Mouse (Mus musculus): ENCODE measurements around the gene Wee1. TPM values are rescaled to one million over a fixed set of nuclear protein-coding genes. Genes with fewer than 3 reads are reported as not detected.

The Wee1 gene
- 21.8 and 23.7 TPM in 2 replicates for polyA plus RNA-seq (2015; fragmentation: Nextera tagmentation; extraction: Ambion mirVana)

DNA sequence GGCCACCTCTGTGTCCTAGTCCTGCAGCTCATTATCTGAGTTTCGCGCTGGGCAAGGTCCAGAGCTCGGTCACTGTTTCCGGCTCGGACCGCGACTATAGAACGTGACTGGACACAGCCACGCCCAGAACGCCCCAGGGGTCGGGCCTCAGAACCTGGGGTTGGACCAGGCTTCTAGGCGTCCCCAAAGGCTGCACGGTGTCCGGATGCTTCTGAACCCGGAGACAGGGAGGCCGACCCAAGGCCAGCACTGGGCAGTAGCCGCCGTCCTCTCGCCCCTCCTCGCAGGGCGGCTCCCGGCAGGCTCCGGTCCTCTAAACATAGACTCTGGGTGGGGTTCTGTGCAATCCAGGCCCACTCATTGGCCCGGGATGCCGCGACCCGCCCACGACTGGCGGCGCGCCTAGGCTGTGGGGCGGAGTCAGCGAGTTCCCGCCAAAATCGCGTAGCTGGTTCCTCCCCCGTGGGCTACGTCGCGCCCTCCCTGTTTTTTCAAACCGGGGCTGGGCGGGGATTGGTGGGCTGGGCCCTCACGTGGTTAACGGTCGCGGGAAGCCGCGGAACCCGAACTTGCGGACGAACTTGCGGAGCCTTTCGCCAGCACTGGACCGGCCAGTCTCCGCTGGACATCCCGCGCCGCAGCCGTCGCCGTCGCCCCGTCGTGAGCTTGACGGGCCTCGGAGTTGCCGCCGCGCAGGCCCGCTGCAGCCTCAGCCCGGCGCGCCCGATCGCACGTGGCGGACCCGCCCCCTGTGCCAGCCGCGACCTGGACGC lies at the start of gene Wee1:
Wee1 (plus strand) TSS at position 531 of the 773 bp plus-strand sequence.
- peak within 1 kb of the TSS; percentile 99 for H3K9ac ChIP-seq
- no peaks in the 10 kb centered on the region for H3K27me3 ChIP-seq (replicated peaks)
- H3K9me3 ChIP-seq = no peaks in the 10 kb centered on the region
- H3K36me3 ChIP-seq = peaks cover 9% of the 10 kb centered on the region
- WGBS = under 1% methylated on average over 81 of the region's 81 CpGs
- peak within 1 kb of the TSS; percentile 98 for H3K27ac ChIP-seq (replicated peaks)
- H3K4me3 ChIP-seq = peak within 1 kb of the TSS; percentile 99
- peak; percentile 98 for ATAC-seq (ENCODE audit: extremely low read depth, insufficient number of reproducible peaks, low FRiP score, low TSS enrichment)
- peak within 1 kb of the TSS; percentile 85 for H3K4me2 ChIP-seq
- H3K4me1 ChIP-seq = peaks cover 57% of the 10 kb centered on the region

DNA sequence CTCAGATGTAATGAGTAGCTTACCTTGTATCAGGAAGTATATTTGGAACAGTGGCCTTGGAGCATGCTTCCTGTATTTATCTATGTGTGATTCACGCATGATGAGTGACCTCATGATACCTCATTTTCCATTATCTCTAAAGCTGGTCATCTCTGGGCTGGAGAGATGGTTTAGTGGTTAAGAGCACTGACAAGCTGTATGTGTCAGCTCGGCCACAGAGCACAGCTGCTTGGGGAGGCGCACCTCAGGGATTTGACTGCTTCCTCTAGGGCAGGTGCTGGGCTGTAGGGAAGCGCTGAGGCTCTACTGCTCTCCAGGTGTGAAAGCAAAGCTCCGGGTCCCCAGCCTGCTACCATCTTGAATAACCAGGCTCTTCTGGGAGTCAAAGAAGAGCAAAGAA lies 43.7 kb upstream of the Wee1 start:
- Histone ChIP-seq H3K36me3 (peaks cover 94% of the 10 kb centered on the region), H3K27me3 (replicated peaks) (no peaks in the 10 kb centered on the region), H3K27ac (replicated peaks) (no peak overlapping the region), H3K4me1 (no peaks in the 10 kb centered on the region), H3K9ac (no peak overlapping the region), H3K4me2 (no peak overlapping the region), H3K4me3 (no peak overlapping the region), H3K9me3 (no peaks in the 10 kb centered on the region)
- ATAC-seq (ENCODE audit: extremely low read depth, insufficient number of reproducible peaks, low FRiP score, low TSS enrichment) = no peak
- WGBS = 86% methylated on average over 5 of the region's 5 CpGs

DNA sequence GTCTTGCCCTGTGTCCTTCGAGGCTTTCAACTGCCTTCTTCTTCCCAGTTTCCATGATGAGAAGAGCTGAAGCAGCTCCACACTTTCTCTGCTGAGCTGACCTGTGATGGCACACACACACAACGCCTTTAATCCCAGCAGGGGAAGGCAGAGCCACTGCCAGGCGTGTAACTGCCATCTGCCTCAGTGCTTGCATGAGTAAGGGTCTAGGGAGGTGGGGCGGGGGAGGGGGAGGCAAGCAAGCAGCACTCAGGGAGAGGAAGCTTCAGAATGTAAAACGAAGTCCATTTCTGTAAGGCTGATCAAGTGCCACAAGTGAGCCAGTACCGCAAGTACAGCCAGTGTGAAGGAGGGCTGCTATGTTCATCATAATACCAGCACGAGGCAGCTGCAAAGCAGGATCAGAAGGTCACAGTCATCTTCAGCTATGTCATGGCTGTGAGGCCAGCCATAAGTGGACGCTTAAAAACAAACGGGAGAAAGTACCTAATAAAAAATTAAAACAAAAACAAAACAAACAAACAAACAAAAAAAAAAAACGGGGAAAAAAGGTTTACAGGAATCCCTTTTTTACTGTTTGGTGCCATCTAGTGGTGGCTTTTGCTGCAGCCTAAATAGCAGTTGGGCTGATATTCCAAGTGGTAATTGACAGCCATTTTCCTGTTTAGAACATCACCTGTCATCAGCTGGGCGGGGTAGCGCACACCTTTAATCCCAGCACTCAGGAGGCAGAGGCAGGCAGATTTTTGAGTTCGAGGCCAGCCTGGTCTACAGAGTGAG lies 38.3 kb upstream of the Wee1 start:
- Histone ChIP-seq H3K4me3 (no peak overlapping the region), H3K36me3 (peaks cover 100% of the 10 kb centered on the region), H3K9ac (no peak overlapping the region), H3K4me2 (no peak overlapping the region), H3K27ac (replicated peaks) (no peak overlapping the region), H3K4me1 (no peaks in the 10 kb centered on the region), H3K9me3 (no peaks in the 10 kb centered on the region), H3K27me3 (replicated peaks) (no peaks in the 10 kb centered on the region)
- WGBS = 64% methylated on average over 13 of the region's 13 CpGs
- no peak for ATAC-seq (ENCODE audit: extremely low read depth, insufficient number of reproducible peaks, low FRiP score, low TSS enrichment)

DNA sequence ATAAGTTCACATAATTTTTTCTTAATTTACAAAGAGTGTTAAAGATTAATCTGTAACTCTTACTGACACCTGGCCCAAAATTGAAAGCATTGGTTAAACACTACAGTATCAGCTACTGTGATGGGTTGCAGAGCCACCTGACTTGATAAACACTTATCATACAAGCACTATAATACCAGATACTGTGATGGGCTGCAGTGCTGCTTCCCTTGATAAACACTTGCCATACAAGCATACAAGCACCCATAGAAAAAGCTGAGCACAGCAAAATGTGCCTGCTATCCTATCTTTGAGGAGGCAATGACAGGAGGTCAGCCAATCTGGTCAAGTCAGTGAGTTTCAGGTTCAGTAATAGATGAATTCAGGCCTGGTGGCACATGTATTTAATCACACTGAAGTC lies 36.6 kb upstream of the Wee1 start:
- H3K27me3 ChIP-seq (replicated peaks) = no peaks in the 10 kb centered on the region
- H3K36me3 ChIP-seq = peaks cover 100% of the 10 kb centered on the region
- no peaks in the 10 kb centered on the region for H3K9me3 ChIP-seq
- no peak overlapping the region for H3K27ac ChIP-seq (replicated peaks)
- H3K4me3 ChIP-seq = no peak overlapping the region
- H3K9ac ChIP-seq = no peak overlapping the region
- H3K4me1 ChIP-seq = no peaks in the 10 kb centered on the region
- ATAC-seq (ENCODE audit: extremely low read depth, insufficient number of reproducible peaks, low FRiP score, low TSS enrichment) = no peak
- no peak overlapping the region for H3K4me2 ChIP-seq

DNA sequence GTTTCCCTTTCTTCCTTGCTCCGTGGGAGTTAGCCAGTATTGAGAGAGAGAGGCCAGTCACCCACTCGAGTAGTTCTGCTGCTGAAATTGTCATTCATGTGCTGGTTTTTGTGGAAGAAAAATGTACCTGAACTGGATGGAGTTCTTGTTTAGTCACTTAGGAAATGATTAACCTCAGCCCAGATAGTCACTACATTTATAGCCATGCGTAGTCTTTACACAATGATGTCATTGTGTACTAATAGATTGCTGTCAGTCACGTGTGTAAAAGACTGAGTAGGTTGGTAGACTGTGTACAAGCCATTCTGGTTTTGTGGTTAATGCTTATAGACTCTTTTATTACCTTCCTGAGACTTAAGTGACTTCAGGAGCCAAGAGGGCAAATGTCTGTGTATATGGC lies 33.9 kb upstream of the Wee1 start:
- Histone ChIP-seq H3K4me3 (no peak overlapping the region), H3K9me3 (no peaks in the 10 kb centered on the region), H3K9ac (no peak overlapping the region), H3K27me3 (replicated peaks) (no peaks in the 10 kb centered on the region), H3K4me1 (no peaks in the 10 kb centered on the region), H3K4me2 (no peak overlapping the region), H3K36me3 (peaks cover 100% of the 10 kb centered on the region), H3K27ac (replicated peaks) (no peak overlapping the region)
- whole genome bisulfite sequencing = 76% methylated on average over 4 of the region's 4 CpGs
- ATAC-seq (ENCODE audit: extremely low read depth, insufficient number of reproducible peaks, low FRiP score, low TSS enrichment) = no peak

DNA sequence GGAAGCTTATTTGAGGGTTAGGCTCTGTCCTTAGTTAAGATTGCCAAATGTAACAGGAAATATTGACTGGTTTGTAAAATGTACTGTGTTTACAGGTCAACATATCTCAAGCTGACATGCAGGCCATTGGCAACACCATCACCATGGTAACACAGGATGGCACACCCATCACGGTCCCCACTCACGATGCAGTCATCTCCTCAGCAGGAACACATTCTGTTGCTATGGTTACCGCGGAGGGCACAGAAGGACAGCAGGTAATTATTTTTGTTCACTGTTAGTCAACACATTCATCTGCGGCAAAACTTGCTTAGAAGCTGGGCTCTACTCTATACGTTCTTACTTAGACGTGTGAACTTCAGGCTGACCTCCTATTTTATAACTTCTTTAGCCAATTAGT lies 30.2 kb upstream of the Wee1 start:
- no peak for ATAC-seq (ENCODE audit: extremely low read depth, insufficient number of reproducible peaks, low FRiP score, low TSS enrichment)
- H3K27ac ChIP-seq (replicated peaks) = no peak overlapping the region

DNA sequence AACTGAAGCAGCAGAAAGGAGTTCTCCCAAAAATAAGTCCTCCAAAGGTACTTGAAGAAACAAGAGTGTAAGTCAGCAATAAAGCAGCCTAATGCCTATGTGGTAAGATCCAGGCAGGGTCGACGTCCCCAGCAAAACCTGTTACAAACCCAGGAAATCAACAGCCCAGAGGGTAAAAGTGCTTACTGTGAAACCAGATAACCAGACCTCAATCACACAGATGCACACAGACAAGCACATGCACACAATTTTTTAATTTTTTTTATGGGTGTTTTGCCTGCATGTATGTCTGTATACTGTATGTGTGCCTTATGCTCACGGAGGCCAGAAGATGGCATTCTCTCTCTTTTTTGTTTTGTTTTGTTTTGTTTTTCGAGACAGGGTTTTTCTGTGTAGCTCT lies 25.5 kb upstream of the Wee1 start:
- no peak overlapping the region for H3K27ac ChIP-seq (replicated peaks)

More for the DNA sequence above, 30.2 kb upstream of the Wee1 start:
- Histone ChIP-seq H3K4me1 (no peaks in the 10 kb centered on the region), H3K27me3 (replicated peaks) (no peaks in the 10 kb centered on the region), H3K9me3 (no peaks in the 10 kb centered on the region), H3K9ac (no peak overlapping the region), H3K4me3 (no peak overlapping the region), H3K4me2 (no peak overlapping the region), H3K36me3 (peaks cover 100% of the 10 kb centered on the region)
- 90% methylated on average over 7 of the region's 7 CpGs for WGBS

DNA sequence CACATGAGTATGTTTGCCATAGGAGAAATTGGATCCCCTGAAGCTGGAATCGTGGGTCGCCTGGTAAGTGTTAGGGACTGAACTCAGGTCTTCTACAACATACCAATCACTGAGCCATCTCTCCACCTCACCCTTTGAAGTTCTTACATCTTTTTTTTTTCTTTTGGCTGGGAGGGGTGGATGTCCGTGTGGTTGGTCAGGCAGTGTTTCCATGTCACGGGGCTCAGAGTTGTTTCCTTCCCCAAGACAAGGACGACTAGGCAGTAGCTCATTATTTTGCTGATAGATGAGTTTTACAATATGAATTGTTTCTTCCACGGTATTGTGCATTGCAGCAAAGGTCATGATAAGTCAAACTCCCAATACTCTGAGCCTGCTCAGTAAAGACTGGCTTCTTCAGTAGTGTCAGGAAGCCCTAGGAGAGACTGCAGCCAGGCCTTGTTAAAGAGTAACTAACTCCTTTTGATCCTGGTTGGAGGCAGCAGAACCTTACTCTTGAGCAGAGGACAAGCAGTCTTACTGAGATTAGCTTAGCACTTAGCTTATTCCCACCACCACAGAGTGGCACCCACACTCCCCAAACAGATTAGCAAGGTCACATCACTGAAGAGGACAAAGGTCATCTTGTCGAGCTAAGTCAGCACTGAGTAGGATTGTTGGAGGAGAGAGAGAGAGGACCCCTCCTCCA lies 24.6 kb upstream of the Wee1 start:
- Histone ChIP-seq H3K4me1 (peaks cover 8% of the 10 kb centered on the region), H3K4me2 (no peak overlapping the region), H3K9me3 (no peaks in the 10 kb centered on the region), H3K9ac (peak overlapping the region; percentile 21; the same call in 1 of the 2 replicates), H3K27me3 (replicated peaks) (no peaks in the 10 kb centered on the region), H3K36me3 (peaks cover 48% of the 10 kb centered on the region), H3K4me3 (no peak overlapping the region), H3K27ac (replicated peaks) (no peak overlapping the region; the same call in 1 of the 2 replicates)
- 55% methylated on average over 7 of the region's 7 CpGs for WGBS
- no peak for ATAC-seq (ENCODE audit: extremely low read depth, insufficient number of reproducible peaks, low FRiP score, low TSS enrichment)

More for the DNA sequence above, 25.5 kb upstream of the Wee1 start:
- H3K27me3 ChIP-seq (replicated peaks) = no peaks in the 10 kb centered on the region
- H3K4me3 ChIP-seq = no peak overlapping the region
- H3K4me1 ChIP-seq = peaks cover 8% of the 10 kb centered on the region
- WGBS = 79% methylated on average over 4 of the region's 4 CpGs
- no peak overlapping the region for H3K9ac ChIP-seq
- H3K36me3 ChIP-seq = peaks cover 57% of the 10 kb centered on the region
- no peak for ATAC-seq (ENCODE audit: extremely low read depth, insufficient number of reproducible peaks, low FRiP score, low TSS enrichment)
- H3K9me3 ChIP-seq = no peaks in the 10 kb centered on the region
- no peak overlapping the region for H3K4me2 ChIP-seq

DNA sequence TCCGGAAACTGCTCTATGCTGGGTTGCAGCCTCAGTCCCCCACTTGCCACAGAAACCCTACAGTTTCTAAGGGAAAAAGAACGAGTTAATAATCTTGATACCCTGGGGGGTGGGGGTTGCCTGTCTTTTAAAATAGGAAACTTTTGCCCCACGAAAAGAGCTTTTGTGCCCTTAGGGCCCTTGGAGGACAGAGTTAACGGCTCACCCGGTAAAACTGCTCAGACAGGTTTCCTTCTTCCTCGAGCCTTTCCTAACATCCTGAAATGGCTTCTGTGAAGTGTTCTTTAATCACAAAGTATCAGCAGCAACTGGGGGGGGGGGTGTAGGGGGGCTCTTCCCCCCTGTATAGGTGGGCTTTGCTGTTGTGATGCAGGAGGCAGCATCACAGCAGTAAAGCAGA lies 21.0 kb upstream of the Wee1 start:
- H3K9ac ChIP-seq = no peak overlapping the region
- H3K4me1 ChIP-seq = peaks cover 8% of the 10 kb centered on the region
- no peak overlapping the region for H3K4me3 ChIP-seq
- no peaks in the 10 kb centered on the region for H3K9me3 ChIP-seq
- ATAC-seq (ENCODE audit: extremely low read depth, insufficient number of reproducible peaks, low FRiP score, low TSS enrichment) = no peak
- H3K36me3 ChIP-seq = peaks cover 12% of the 10 kb centered on the region
- H3K27ac ChIP-seq (replicated peaks) = no peak overlapping the region
- H3K4me2 ChIP-seq = no peak overlapping the region
- WGBS = 54% methylated on average over 6 of the region's 6 CpGs
- no peaks in the 10 kb centered on the region for H3K27me3 ChIP-seq (replicated peaks)

DNA sequence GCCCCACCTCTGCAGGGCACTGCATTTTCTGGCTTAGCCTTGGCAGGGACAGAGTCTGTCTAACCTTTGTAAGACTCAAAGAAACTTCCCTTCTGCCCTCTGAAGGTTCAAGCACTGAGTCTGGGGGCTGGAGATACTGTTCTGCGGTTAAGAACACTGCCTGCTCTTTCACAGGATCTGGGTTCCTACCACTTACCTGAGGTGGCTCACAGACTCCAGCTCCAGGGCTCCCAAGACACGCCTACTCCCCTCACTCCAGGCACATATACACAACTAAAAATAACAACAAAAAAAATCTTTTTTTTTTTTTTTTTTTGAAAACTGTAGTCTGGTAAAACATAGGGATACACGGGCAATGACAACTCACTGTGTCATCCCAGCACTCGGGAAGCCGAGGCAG lies 20.6 kb upstream of the Wee1 start:
- H3K9ac ChIP-seq = no peak overlapping the region
- no peak overlapping the region for H3K4me2 ChIP-seq
- no peak overlapping the region for H3K4me3 ChIP-seq
- peaks cover 8% of the 10 kb centered on the region for H3K4me1 ChIP-seq
- H3K27ac ChIP-seq (replicated peaks) = no peak overlapping the region
- peaks cover 7% of the 10 kb centered on the region for H3K36me3 ChIP-seq
- no peaks in the 10 kb centered on the region for H3K9me3 ChIP-seq
- no peak for ATAC-seq (ENCODE audit: extremely low read depth, insufficient number of reproducible peaks, low FRiP score, low TSS enrichment)
- 72% methylated on average over 5 of the region's 5 CpGs for WGBS
- no peaks in the 10 kb centered on the region for H3K27me3 ChIP-seq (replicated peaks)

DNA sequence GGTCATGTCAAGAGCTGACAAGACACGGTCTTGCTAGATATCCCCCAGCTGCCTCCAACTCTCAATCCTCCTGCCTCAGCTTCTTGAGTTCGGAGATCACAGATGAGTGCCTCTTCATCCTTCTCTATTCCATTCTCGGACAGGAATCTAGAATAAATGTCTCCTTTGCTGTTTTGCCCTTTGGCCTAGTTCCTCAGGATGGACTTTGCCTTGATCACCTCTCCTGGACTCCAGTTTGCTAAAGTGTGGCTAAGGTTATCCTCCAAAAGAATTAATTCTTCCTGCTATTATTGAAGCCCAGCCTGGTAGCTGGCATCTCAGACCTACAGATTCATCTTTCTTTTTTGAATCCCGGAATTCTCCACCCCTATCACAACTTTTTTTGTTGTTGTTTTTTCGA lies 16.8 kb upstream of the Wee1 start:
- ATAC-seq (ENCODE audit: extremely low read depth, insufficient number of reproducible peaks, low FRiP score, low TSS enrichment) = no peak
- Histone ChIP-seq H3K4me3 (no peak overlapping the region), H3K9ac (no peak overlapping the region), H3K4me1 (peaks cover 17% of the 10 kb centered on the region), H3K27me3 (replicated peaks) (no peaks in the 10 kb centered on the region), H3K9me3 (no peaks in the 10 kb centered on the region), H3K36me3 (no peaks in the 10 kb centered on the region), H3K4me2 (no peak overlapping the region), H3K27ac (replicated peaks) (no peak overlapping the region)
- whole genome bisulfite sequencing = 81% methylated on average over 5 of the region's 5 CpGs
